Mouse (Mus musculus) heart, embryonic 12.5 days (tissue): Measurements from ENCODE around the gene Paqr7. TPM values are rescaled to one million over a fixed set of nuclear protein-coding genes. Genes with fewer than 3 reads are reported as not detected.

ENCODE experiments used
- ATAC-seq: fragments of 200-750 bp; cut with Nextera tagmentation; 2 replicates; pipeline ENCODE4 v1.8.0; 2017; ENCODE audit warnings: moderate TSS enrichment, moderate library complexity; ENCODE audit not compliant: insufficient number of reproducible peaks, low FRiP score
- H3K27ac ChIP-seq: fragments of 300-500 bp; sonication (generic); 2 replicates; pipeline ENCODE4 v1.5.1; 2016; ENCODE audit warnings: mild to moderate bottlenecking, moderate library complexity; ENCODE audit not compliant: poor library complexity, severe bottlenecking
- H3K27me3 ChIP-seq: fragments of 300-500 bp; sonication (generic); replicated peaks from 2 replicates; pipeline ENCODE4 v1.6.1; 2016; ENCODE audit warnings: mild to moderate bottlenecking, moderate library complexity
- H3K36me3 ChIP-seq: fragments of 300-500 bp; sonication (generic); 2 replicates; pipeline ENCODE4 v1.6.1; 2016; ENCODE audit warnings: mild to moderate bottlenecking, moderate library complexity
- H3K4me1 ChIP-seq: fragments of 300-500 bp; sonication (generic); replicated peaks from 2 replicates; pipeline ENCODE4 v1.6.1; 2016; ENCODE audit warnings: mild to moderate bottlenecking
- H3K4me2 ChIP-seq: fragments of 300-500 bp; sonication (generic); 2 replicates; pipeline ENCODE4 v1.6.1; 2016; ENCODE audit warnings: mild to moderate bottlenecking, moderate library complexity
- H3K4me3 ChIP-seq: fragments of 300-500 bp; sonication (generic); 2 replicates; pipeline ENCODE4 v1.5.1; 2016; ENCODE audit warnings: mild to moderate bottlenecking
- H3K9ac ChIP-seq: fragments of 300-500 bp; sonication (generic); 2 replicates; pipeline ENCODE4 v1.6.1; 2016; ENCODE audit warnings: mild to moderate bottlenecking, moderate library complexity
- H3K9me3 ChIP-seq: fragments of 300-500 bp; sonication (generic); replicated peaks from 2 replicates; pipeline ENCODE4 v1.6.1; 2016; ENCODE audit warnings: mild to moderate bottlenecking, moderate library complexity
- WGBS: fragments of 180-500 bp; shearing (Covaris S2); methylation state at CpG from one replicate; pipeline ENCODE4 v1.1.7; 2016; 5-methylcytosine and 5-hydroxymethylcytosine counted together
- microRNA-seq: library from miRNA; unstranded; fragments of <30 nt; microRNA quantifications from one replicate; pipeline ENCODE4, GENCODE M21; 2017
- polyA plus RNA-seq: library from polyadenylated mRNA; unstranded; fragments of >200 nt; fragmentation: Nextera tagmentation; extraction: Ambion mirVana; gene quantifications from 2 replicates; pipeline ENCODE4 v1.2.1, GENCODE M21; 2016

The Paqr7 gene
- polyA plus RNA-seq, 1 experiment from 2014 or later = 12.9 TPM

DNA sequence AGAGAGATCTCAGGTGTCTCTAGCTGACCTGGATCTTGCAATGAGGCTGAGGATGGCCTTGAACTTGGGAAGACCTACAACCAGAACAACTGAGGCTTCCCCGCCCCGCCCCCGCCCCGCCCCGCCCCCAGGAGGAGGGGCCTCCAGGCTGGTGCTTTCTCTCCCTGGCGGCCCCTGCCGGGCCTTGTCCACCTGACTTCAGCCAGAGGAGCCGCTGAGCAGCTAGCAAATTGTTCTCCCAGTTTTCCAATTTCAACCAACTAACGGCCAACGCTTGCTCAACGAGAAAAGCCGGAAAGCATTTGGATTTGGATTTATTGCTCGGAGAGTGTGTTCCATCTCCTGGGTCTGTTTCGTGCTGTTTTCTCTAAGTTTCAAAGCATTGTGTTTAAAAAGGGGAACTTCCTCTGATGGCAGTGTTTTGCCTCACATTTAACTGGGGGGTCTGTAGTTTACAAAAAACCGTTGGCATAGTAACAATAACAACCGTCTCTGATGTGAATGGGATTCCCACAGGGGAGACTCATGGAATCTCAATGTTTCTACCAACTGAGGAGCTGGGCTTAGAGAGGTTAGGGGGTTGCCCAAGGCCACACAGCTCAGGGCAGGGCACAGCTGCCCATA is 61.2 kb downstream of the Paqr7 start:
- Histone ChIP-seq H3K36me3 (peaks cover 16% of the 10 kb centered on the region), H3K27ac (no peak overlapping the region), H3K9ac (no peak overlapping the region), H3K27me3 (no peaks in the 10 kb centered on the region), H3K4me3 (no peak overlapping the region), H3K4me2 (no peak overlapping the region), H3K9me3 (no peaks in the 10 kb centered on the region), H3K4me1 (peaks cover 17% of the 10 kb centered on the region)
- WGBS = 22% methylated on average over 16 of the region's 16 CpGs
- no peak for ATAC-seq

DNA sequence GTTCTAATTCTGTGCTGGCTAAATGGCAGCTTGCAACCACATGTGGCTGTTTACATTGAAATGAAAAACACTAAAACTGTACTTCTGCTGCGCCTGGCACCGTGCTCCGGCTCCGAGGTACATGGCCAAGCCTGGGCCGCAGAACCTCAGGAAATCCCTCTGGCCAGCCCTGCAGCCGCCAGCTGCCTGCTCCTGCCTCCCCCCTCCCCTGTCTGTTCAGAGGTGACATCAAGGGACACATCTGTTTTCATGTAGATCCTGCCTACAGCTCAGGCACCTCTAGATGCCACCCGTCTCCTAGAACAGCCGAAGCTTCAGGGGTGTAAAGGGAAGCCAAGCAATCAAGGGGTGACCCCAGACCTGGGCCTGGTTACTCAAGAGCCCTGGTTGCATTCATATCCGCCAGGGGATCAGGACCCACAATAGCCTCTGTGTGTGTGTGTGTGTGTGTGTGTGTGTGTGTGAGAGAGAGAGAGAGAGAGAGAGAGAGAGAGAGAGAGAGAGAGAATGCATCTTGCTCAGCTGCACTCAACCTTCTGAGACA is 62.1 kb downstream of the Paqr7 start:
- Histone ChIP-seq H3K4me1 (peaks cover 17% of the 10 kb centered on the region), H3K27ac (no peak overlapping the region), H3K36me3 (peaks cover 25% of the 10 kb centered on the region), H3K9ac (0 out of 2 replicates have a peak overlapping the region, but pooled peaks have one; percentile 31), H3K27me3 (no peaks in the 10 kb centered on the region), H3K4me3 (no peak overlapping the region), H3K9me3 (no peaks in the 10 kb centered on the region), H3K4me2 (no peak overlapping the region)
- ATAC-seq = no peak
- WGBS = 52% methylated on average over 9 of the region's 9 CpGs

DNA sequence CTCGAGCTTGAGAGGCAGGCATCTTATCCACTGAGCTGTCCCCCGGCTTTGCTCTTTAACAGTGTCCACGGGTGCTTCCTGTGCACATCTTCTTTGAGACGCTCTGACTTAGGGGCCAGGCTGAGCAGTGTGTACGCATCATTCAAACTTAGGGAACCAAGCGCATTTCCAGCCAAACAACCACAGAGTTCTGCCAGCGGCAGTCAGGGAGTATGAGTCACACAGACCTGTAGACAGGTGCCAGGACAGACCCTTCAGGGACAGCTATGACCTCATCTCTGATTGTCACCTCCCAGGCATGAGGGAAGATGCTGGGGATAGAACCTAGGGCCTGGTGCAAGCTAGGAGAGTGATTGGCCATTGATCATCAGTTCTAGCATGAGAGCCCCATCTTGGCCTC is 62.7 kb downstream of the Paqr7 start:
- no peaks in the 10 kb centered on the region for H3K9me3 ChIP-seq
- H3K4me2 ChIP-seq = no peak overlapping the region
- H3K4me3 ChIP-seq = no peak overlapping the region
- H3K4me1 ChIP-seq = peaks cover 17% of the 10 kb centered on the region
- ATAC-seq = no peak
- H3K36me3 ChIP-seq = peaks cover 30% of the 10 kb centered on the region
- H3K9ac ChIP-seq = no peak overlapping the region
- no peak overlapping the region for H3K27ac ChIP-seq
- H3K27me3 ChIP-seq = no peaks in the 10 kb centered on the region
- 75% methylated on average over 7 of the region's 7 CpGs for WGBS

Small RNA genes lying within 50 kb of the gene (microRNA-seq; reads per million reads assigned to microRNA genes)
- gene Gm23634 = 0.94 reads per million

Other genes with a start within 250 kb of the Paqr7 start
- not detected in 2 replicates for gene Gm30191, start 249.8 kb upstream of the Paqr7 start, polyA plus RNA-seq
- 4.5 TPM in 2 replicates for gene Grrp1, start 242.6 kb upstream of the Paqr7 start, polyA plus RNA-seq
- 14.9 and 18.1 TPM in 2 replicates for gene Pdik1l, start 208.8 kb upstream of the Paqr7 start, polyA plus RNA-seq
- 90.7 and 93.9 TPM in 2 replicates for gene Trim63, start 181.6 kb upstream of the Paqr7 start, polyA plus RNA-seq
- gene Slc30a2, start 153.5 kb upstream of the Paqr7 start, polyA plus RNA-seq = 0.42 and 0.44 TPM in 2 replicates
- 3.1 TPM in 2 replicates for gene Extl1, start 112.8 kb upstream of the Paqr7 start, polyA plus RNA-seq
- 10.1 and 10.7 TPM in 2 replicates for gene Pafah2, start 100.4 kb upstream of the Paqr7 start, polyA plus RNA-seq
- 924 and 950 TPM in 2 replicates for gene Stmn1, start 28.4 kb upstream of the Paqr7 start, polyA plus RNA-seq
- 11.4 and 12.0 TPM in 2 replicates for gene Aunip, start 14.3 kb downstream of the Paqr7 start, polyA plus RNA-seq
- 151 and 156 TPM in 2 replicates for gene Mtfr1l, start 38.7 kb downstream of the Paqr7 start, polyA plus RNA-seq
- gene Selenon, start 55.5 kb downstream of the Paqr7 start, polyA plus RNA-seq = 31.7 and 31.9 TPM in 2 replicates
- 11.6 and 12.2 TPM in 2 replicates for gene Man1c1, start 207.6 kb downstream of the Paqr7 start, polyA plus RNA-seq